Mouse (Mus musculus) cerebellum, adult 9-11 months (tissue): ENCODE measurements around the gene Psma4.

ENCODE experiments used
- DNase-seq: peaks from one replicate; pipeline ENCODE4 v3.0.0; 2022

Gene Psma4

GRCm38 (mm10) chr9:54994381-54994780, 43.8 kb downstream of the Psma4 start:
- no peak for DNase-seq

DNA sequence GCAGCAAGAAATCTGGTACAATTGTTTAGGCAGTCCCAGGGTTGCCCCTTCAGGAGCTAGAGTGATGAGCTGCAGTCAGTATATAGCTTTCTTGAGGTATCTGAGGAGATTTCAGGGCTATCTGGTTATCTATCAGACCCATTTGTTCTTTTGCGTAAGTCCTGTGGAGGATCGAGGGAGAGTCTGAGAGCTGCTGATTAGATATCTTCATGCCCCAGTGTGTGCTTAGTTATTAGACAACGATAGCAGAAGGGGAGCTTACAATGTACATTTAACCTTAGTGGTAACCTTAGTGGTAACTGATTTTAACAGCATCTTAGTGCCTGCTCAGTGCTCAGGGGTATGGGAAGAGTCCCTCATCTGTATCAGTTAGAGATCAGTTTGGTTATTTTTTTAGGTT, 45.1 kb downstream of the Psma4 start:
- no peak for DNase-seq

DNA sequence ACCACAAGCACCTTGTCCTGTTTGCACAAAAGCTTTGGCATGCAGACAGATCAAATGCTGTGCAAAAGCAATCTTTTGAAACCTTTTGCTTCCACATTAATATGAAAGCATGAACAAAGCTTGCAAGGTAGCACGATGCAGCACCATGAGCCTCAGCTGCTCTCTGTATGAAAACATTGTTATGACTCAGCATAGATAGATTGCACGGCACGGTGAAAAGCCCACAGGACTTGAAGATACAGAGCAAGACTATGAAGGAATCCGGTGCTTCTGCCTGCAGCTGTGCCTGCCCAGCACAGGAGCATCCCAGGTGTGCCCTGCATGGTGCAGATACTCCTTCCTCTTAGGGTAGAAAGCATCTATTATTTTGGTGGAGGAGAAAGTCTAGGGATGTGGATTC, 53.0 kb downstream of the Psma4 start:
- DNase-seq, result no peak
